Mouse (Mus musculus): Measurements from ENCODE around the gene Dusp6. TPM values are rescaled to one million over a fixed set of nuclear protein-coding genes. Genes with fewer than 3 reads are reported as not detected.

Dusp6 gene
- polyA plus RNA-seq, 1 experiment from 2014 or later, result 37.0 TPM

DNA sequence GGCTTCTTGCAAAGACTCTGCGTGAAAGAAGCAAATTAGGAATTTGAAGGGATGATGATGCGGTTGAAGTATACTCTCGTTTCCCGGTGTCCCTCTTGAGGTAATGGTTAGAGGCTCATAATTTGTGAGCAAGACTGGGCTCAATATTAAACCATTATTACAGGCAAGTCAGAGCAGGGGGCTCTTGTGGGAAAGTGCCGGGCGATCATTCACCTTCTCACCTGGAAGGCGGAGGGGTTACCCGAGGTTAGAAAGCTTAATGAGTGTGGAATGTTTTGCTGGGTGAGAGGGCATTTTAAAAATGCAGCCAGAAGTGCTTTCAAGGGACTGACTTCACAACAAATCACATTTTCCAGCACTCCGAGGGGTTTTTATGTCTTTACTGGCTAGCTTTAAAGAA lies 36.3 kb downstream of the Dusp6 start:
- H3K4me1 ChIP-seq (replicated peaks; ENCODE audit: control insufficient read depth, insufficient read depth, low read length), result peaks cover 11% of the 10 kb centered on the region
- no peak overlapping the region for H3K27ac ChIP-seq (ENCODE audit: low read length)
- no peaks in the 10 kb centered on the region for H3K27me3 ChIP-seq (replicated peaks; ENCODE audit: control insufficient read depth, insufficient read depth, low read length)
- ATAC-seq, result 0 out of 2 replicates have a peak, but pooled peaks have one; percentile 23
- H3K9me3 ChIP-seq (ENCODE audit: control insufficient read depth, low read length), result no peaks in the 10 kb centered on the region
- H3K4me2 ChIP-seq (ENCODE audit: low read length), result peak overlapping the region; percentile 26
- no peak overlapping the region for H3K4me3 ChIP-seq (replicated peaks; ENCODE audit: low read length)
- peak overlapping the region; percentile 32; the same call in 1 of the 2 replicates for H3K9ac ChIP-seq (replicated peaks; ENCODE audit: low read depth, low read length)
- H3K36me3 ChIP-seq (ENCODE audit: control insufficient read depth, insufficient read depth), result no peaks in the 10 kb centered on the region
- 16% methylated on average over 9 of the region's 9 CpGs for WGBS

DNA sequence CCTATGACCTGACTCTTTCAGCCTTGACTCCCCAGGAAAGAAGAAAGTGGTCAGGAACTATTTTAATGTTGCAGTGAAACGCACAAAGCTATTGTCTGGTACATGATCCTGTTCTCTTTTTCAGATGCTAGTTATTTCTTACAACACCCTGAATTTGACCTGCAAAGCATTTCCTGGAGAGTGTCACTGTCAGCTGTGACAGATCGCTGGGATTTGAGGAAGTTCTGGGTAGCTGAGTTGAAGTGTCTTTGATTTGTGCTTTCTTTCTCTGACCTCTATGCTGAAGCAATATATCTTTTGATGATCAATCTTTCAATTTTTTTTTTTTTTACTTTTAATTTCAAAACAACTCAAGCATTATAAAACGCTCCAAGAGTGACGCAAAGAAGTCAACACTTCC lies 39.0 kb downstream of the Dusp6 start:
- H3K4me2 ChIP-seq (ENCODE audit: low read length), result no peak overlapping the region
- 91% methylated on average over 4 of the region's 4 CpGs for WGBS
- no peak overlapping the region for H3K27ac ChIP-seq (ENCODE audit: low read length)
- H3K9ac ChIP-seq (replicated peaks; ENCODE audit: low read depth, low read length), result no peak overlapping the region
- no peak overlapping the region for H3K4me3 ChIP-seq (replicated peaks; ENCODE audit: low read length)
- no peaks in the 10 kb centered on the region for H3K36me3 ChIP-seq (ENCODE audit: control insufficient read depth, insufficient read depth)
- no peaks in the 10 kb centered on the region for H3K9me3 ChIP-seq (ENCODE audit: control insufficient read depth, low read length)
- peaks cover 11% of the 10 kb centered on the region for H3K4me1 ChIP-seq (replicated peaks; ENCODE audit: control insufficient read depth, insufficient read depth, low read length)
- H3K27me3 ChIP-seq (replicated peaks; ENCODE audit: control insufficient read depth, insufficient read depth, low read length), result no peaks in the 10 kb centered on the region
- ATAC-seq, result no peak

DNA sequence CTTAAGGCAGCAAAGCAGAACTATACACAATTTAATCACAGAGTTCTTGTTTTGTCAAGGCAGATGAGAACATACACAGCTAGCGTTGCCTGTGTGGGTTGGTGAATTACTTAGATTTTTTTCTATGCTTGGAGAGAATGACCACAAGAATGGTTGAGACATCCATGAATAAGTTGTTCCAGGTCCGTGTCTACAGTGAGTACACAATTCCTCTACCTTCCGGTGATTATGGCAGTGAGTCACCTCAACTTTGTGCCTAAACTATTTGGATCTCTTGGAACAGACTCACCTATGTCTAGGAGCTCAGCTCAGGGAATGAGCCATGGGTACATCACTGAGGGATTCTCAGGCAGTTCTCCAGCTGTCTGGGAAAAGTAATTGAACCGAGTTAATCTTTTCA lies 45.8 kb downstream of the Dusp6 start:
- Histone ChIP-seq H3K4me3 (replicated peaks; ENCODE audit: low read length) (no peak overlapping the region), H3K9ac (replicated peaks; ENCODE audit: low read depth, low read length) (no peak overlapping the region), H3K36me3 (ENCODE audit: control insufficient read depth, insufficient read depth) (no peaks in the 10 kb centered on the region), H3K4me1 (replicated peaks; ENCODE audit: control insufficient read depth, insufficient read depth, low read length) (no peaks in the 10 kb centered on the region), H3K9me3 (ENCODE audit: control insufficient read depth, low read length) (no peaks in the 10 kb centered on the region), H3K4me2 (ENCODE audit: low read length) (no peak overlapping the region), H3K27ac (ENCODE audit: low read length) (no peak overlapping the region), H3K27me3 (replicated peaks; ENCODE audit: control insufficient read depth, insufficient read depth, low read length) (no peaks in the 10 kb centered on the region)
- WGBS, result 89% methylated on average over 4 of the region's 4 CpGs
- ATAC-seq, result no peak

DNA sequence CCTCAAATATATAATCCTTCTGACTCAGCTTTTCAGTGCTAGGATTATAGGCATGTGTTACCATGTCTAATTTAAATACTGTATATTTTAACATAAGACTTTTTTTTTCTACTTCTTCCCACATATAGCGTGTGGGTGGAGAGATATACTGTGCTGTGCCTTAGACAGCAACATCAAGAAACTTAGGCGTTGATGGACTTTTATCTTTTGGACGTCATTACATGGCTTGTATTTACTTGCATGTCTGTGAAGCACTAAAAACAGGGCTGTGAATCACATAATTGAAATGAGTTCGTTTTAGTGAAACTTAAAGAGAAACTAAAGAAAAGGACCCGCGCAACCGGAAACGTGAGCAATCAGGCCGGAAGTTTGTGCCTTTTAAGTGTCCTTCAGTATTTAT lies 46.6 kb downstream of the Dusp6 start:
- H3K4me2 ChIP-seq (ENCODE audit: low read length), result no peak overlapping the region
- no peaks in the 10 kb centered on the region for H3K4me1 ChIP-seq (replicated peaks; ENCODE audit: control insufficient read depth, insufficient read depth, low read length)
- H3K9me3 ChIP-seq (ENCODE audit: control insufficient read depth, low read length), result no peaks in the 10 kb centered on the region
- ATAC-seq, result no peak
- H3K27me3 ChIP-seq (replicated peaks; ENCODE audit: control insufficient read depth, insufficient read depth, low read length), result no peaks in the 10 kb centered on the region
- WGBS, result 78% methylated on average over 9 of the region's 9 CpGs
- H3K4me3 ChIP-seq (replicated peaks; ENCODE audit: low read length), result no peak overlapping the region
- H3K36me3 ChIP-seq (ENCODE audit: control insufficient read depth, insufficient read depth), result no peaks in the 10 kb centered on the region
- H3K9ac ChIP-seq (replicated peaks; ENCODE audit: low read depth, low read length), result no peak overlapping the region
- H3K27ac ChIP-seq (ENCODE audit: low read length), result no peak overlapping the region

DNA sequence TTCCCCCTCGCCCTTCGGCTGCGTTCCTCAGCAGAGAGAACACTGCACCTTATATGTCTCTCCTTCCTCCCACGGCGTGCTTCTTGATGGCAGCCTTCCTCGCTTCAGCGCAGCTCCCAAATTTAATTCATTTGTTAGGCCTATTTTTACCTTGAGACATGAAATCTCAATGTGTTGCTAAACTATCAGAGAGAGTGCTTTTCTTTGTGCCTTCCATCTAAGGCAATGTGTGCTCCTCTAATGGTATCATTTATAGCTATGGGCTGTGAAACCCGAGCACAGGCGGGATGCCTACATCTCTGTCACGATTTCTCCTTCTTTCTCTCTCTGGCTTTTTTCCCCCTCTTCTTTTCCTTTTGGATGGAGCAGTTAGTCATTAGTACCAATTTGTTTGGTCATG lies 47.2 kb downstream of the Dusp6 start:
- no peaks in the 10 kb centered on the region for H3K9me3 ChIP-seq (ENCODE audit: control insufficient read depth, low read length)
- H3K36me3 ChIP-seq (ENCODE audit: control insufficient read depth, insufficient read depth), result no peaks in the 10 kb centered on the region
- WGBS, result 89% methylated on average over 10 of the region's 10 CpGs
- no peaks in the 10 kb centered on the region for H3K27me3 ChIP-seq (replicated peaks; ENCODE audit: control insufficient read depth, insufficient read depth, low read length)
- no peak for ATAC-seq
- H3K9ac ChIP-seq (replicated peaks; ENCODE audit: low read depth, low read length), result no peak overlapping the region
- no peak overlapping the region for H3K4me2 ChIP-seq (ENCODE audit: low read length)
- H3K4me1 ChIP-seq (replicated peaks; ENCODE audit: control insufficient read depth, insufficient read depth, low read length), result no peaks in the 10 kb centered on the region
- no peak overlapping the region for H3K27ac ChIP-seq (ENCODE audit: low read length)
- H3K4me3 ChIP-seq (replicated peaks; ENCODE audit: low read length), result no peak overlapping the region

DNA sequence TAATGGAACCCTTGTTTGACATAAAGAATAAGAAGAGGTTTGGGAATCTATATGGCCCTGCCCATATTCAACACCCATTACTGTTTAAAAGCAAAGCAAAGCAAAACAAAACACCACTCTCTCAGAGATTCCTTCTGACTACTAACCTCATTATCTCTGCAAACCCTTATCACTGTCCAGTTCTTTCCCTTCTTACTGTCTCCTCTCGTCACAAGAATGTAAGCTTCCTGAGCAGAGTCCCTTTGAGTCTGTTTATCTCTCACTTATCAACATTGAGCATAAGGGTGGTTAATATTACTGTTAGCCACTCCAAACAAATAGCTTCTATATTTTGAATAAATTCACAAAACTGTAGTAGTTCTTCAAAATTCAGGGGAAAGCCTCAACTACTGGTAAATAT lies 48.9 kb downstream of the Dusp6 start:
- no peaks in the 10 kb centered on the region for H3K27me3 ChIP-seq (replicated peaks; ENCODE audit: control insufficient read depth, insufficient read depth, low read length)
- H3K4me1 ChIP-seq (replicated peaks; ENCODE audit: control insufficient read depth, insufficient read depth, low read length), result no peaks in the 10 kb centered on the region
- H3K9me3 ChIP-seq (ENCODE audit: control insufficient read depth, low read length), result no peaks in the 10 kb centered on the region
- no peak for ATAC-seq
- no peak overlapping the region for H3K27ac ChIP-seq (ENCODE audit: low read length)
- no peaks in the 10 kb centered on the region for H3K36me3 ChIP-seq (ENCODE audit: control insufficient read depth, insufficient read depth)
- 97% methylated on average over 1 of the region's 1 CpGs for WGBS
- no peak overlapping the region for H3K4me2 ChIP-seq (ENCODE audit: low read length)
- no peak overlapping the region for H3K4me3 ChIP-seq (replicated peaks; ENCODE audit: low read length)
- H3K9ac ChIP-seq (replicated peaks; ENCODE audit: low read depth, low read length), result no peak overlapping the region

DNA sequence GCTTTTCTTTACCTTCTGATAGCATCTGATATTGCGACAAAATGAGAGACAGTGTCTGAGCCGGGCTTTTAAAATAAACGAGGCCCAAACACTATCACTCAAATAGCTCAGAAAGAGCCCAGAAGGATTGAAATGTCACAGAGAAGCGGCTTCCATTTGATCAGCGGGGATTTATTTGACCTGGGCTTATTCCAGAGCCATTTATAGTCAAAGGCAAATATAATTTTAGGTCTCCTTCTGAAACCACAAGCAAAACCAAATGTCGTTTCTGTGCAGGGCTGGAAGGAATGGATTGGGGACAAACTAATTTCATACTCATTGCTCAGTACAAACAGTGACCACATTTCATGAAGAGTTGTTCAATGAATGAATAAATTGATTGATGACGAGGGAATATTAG lies 51.3 kb downstream of the Dusp6 start:
- no peak overlapping the region for H3K27ac ChIP-seq (ENCODE audit: low read length)

DNA sequence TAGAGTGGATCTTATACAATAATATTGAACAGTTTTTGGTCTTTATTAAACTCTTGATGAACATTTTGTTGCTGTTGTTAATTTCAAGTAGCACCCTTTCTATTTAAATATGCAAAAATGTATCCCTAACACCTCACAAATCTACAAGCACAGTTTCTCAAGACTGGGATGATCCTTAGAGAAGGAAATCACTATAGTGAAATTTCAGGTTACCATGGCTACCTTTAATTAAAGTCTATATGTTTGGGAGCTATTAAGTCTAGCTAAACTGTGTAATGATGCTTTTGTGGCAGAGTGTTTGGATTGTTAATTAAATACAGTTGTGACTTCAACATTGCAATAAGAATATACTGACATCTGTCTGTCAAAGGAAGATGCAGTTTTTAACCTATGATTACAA lies 54.0 kb downstream of the Dusp6 start:
- no peak for ATAC-seq
- Histone ChIP-seq H3K4me3 (replicated peaks; ENCODE audit: low read length) (no peak overlapping the region), H3K27me3 (replicated peaks; ENCODE audit: control insufficient read depth, insufficient read depth, low read length) (no peaks in the 10 kb centered on the region), H3K4me2 (ENCODE audit: low read length) (no peak overlapping the region), H3K9ac (replicated peaks; ENCODE audit: low read depth, low read length) (no peak overlapping the region), H3K4me1 (replicated peaks; ENCODE audit: control insufficient read depth, insufficient read depth, low read length) (no peaks in the 10 kb centered on the region), H3K36me3 (ENCODE audit: control insufficient read depth, insufficient read depth) (no peaks in the 10 kb centered on the region), H3K27ac (ENCODE audit: low read length) (no peak overlapping the region), H3K9me3 (ENCODE audit: control insufficient read depth, low read length) (no peaks in the 10 kb centered on the region)

More for the DNA sequence above, 51.3 kb downstream of the Dusp6 start:
- ATAC-seq, result no peak
- WGBS, result 77% methylated on average over 7 of the region's 7 CpGs
- H3K4me2 ChIP-seq (ENCODE audit: low read length), result no peak overlapping the region
- no peaks in the 10 kb centered on the region for H3K36me3 ChIP-seq (ENCODE audit: control insufficient read depth, insufficient read depth)
- H3K4me3 ChIP-seq (replicated peaks; ENCODE audit: low read length), result no peak overlapping the region
- no peaks in the 10 kb centered on the region for H3K4me1 ChIP-seq (replicated peaks; ENCODE audit: control insufficient read depth, insufficient read depth, low read length)
- H3K9ac ChIP-seq (replicated peaks; ENCODE audit: low read depth, low read length), result no peak overlapping the region
- H3K9me3 ChIP-seq (ENCODE audit: control insufficient read depth, low read length), result no peaks in the 10 kb centered on the region
- H3K27me3 ChIP-seq (replicated peaks; ENCODE audit: control insufficient read depth, insufficient read depth, low read length), result no peaks in the 10 kb centered on the region

Other genes with a start within 250 kb of the Dusp6 start
- 14.1 and 18.6 TPM in 2 replicates for gene Poc1b, start 156.2 kb upstream of the Dusp6 start, polyA plus RNA-seq (2015; fragmentation: Nextera tagmentation; extraction: Ambion mirVana)
- gene Galnt4, start 155.1 kb upstream of the Dusp6 start, polyA plus RNA-seq (2015; fragmentation: Nextera tagmentation; extraction: Ambion mirVana), result 3.2 TPM in 2 replicates
- 0.18 TPM in 1 of 2 replicates, not detected in the other for gene Phxr2, start 136.9 kb upstream of the Dusp6 start, polyA plus RNA-seq (2015; fragmentation: Nextera tagmentation; extraction: Ambion mirVana)